Mouse (Mus musculus) adrenal gland, postnatal 4 days (tissue): ENCODE data around the gene Gm10772. TPM values are rescaled to one million over a fixed set of nuclear protein-coding genes. Genes with fewer than 3 reads are reported as not detected.
"Not testable (repeated sequence)": the region's sequence is repeated elsewhere in the genome, so short reads cannot be mapped to it uniquely, and the experiment has no call there.

Source experiments
- DNase-seq, 2 experiments: peaks; one replicate each; pipeline ENCODE4 v3.0.0; 2021 to 2022; ENCODE audit warnings: low spot score in 2 of 2, mixed read lengths in 2 of 2
- long read RNA-seq, 2 experiments: library from polyadenylated mRNA; stranded (forward); transcript quantifications; one replicate each; pipeline ENCODE4 v2.0.0; 2021
- total RNA-seq, 2 experiments: library from RNA; stranded (reverse); gene quantifications; 2 replicates each; pipeline ENCODE4 v1.2.3; 2021

The Gm10772 gene
- not detected for total RNA-seq
- long read RNA-seq, experiment 1: 0 reads
- long read RNA-seq, experiment 2: 0 reads

DNA sequence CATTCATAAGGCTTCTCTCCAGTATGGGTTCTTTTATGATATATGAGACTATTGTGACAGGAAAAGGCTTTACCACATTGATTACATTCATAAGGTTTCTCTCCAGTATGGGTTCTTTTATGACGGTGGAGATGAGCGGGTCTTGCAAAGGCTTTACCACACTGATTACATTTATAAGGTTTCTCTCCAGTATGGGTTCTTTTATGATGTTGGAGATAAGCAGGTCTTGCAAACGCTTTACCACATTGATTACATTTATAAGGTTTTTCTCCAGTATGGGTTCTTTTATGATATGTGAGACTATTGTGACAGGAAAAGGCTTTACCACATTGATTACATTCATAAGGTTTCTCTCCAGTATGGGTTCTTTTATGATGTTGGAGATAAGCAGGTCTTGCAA, at the start of gene Gm10772:
Gene Gm10772 (minus strand): TSS at position 101 of the 400 bp plus-strand sequence.
- not testable (repeated sequence) for DNase-seq

DNA sequence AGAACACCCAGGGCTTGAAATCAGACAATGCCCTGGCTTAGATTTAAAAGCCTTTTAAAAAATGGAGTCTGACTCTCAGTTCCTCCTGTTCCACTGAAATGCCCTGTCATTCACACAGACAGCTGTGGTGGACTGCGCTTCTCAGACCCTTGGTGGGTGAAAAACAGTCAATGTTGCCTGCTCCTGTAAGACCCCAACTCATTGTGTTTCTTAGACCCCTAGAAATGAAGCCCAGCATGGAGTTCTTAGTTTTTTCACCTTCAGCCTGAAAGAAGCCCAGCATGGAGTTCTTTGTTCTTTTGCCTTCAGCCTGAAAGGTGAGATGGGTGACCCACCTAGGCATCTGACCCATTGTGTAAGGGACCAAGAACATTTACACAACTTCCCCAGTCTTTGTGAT, 36.5 kb upstream of the Gm10772 start:
- DNase-seq: not testable (repeated sequence)

DNA sequence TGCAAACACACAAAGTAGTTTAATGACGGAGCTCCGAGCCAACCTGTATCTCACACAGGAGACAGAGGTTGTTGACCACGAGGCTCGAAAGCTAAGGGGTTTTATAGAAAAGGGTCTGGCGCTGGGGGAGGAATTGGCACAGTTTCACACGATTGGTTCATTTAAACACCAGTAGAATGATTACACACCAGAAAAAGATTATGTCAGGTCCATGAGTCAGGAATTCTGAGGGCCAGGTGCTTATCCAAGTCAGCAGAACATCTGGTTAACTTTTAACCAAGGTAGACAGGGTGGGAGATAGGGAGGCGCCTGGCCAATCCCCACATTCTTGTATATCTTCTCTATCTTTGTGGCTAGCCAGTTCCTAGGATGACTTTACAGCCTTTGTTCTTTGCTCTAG, 35.8 kb upstream of the Gm10772 start:
- DNase-seq: not testable (repeated sequence)

DNA sequence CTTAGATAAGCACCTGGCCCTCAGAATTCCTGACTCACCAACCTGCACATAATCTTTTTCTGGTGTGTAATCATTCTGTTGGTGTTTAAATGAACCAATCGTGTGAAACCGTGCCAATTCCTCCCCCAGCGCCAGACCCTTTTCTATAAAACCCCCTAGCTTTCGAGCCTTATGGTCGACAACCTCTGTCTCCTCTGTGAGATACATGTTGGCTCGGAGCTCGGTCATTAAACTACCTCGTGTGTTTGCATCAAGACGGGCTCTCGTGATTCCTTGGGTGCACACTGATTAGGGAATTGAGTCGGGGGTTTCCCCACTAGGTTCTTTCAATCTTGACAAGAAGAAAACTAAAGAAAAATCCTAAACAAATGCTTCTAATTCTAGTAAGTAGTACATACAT, 13.0 kb downstream of the Gm10772 start:
- no peak for DNase-seq

DNA sequence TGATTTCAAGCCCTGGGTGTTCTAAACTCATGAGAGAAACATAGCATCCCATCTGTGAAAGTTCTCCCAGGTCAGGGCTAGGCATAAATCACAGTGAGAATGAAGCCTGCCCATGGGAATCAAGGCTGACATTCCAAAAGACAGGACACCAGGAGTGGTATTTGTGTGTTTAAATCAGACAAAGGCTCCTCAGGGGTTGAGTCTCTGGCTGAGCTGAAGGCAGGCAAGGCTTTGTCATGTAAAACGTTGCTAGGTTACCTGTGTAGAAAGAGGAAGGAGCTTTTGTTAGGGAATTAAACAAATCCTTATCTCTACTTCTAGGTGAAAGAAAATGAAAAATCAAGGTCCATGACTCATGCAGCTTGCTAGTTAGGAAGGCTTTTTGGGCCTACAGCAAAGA, 13.6 kb downstream of the Gm10772 start:
- DNase-seq: not testable (repeated sequence)

DNA sequence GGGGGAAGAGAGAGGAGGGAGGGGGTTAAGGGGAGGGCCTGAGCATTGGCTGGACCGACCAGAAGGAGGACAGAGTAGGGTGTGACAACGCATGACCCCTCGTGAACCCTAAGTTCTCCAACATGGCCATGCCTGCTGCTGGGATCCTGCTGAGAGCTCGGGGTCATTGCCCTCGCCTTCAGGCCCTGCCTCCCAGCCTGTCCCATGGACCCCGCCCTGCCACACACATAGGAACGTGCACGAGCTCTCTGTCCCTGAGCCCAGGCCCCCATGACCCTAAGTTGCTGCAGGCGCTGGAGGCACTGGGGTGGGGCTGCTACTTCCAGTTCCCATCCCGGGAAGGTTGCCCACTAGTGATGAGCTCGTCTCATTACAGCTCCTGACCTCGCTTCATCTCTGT, 48.2 kb downstream of the Gm10772 start:
- DNase-seq: not testable (repeated sequence)

Other genes starting within 250 kb of the Gm10772 start
- not detected for gene Gm10324, start 108.0 kb downstream of the Gm10772 start, total RNA-seq
- not detected for gene 2410141K09Rik, start 213.5 kb upstream of the Gm10772 start, total RNA-seq